Mouse (Mus musculus): ENCODE results near the gene Polr1c.

Gene Polr1c

DNA sequence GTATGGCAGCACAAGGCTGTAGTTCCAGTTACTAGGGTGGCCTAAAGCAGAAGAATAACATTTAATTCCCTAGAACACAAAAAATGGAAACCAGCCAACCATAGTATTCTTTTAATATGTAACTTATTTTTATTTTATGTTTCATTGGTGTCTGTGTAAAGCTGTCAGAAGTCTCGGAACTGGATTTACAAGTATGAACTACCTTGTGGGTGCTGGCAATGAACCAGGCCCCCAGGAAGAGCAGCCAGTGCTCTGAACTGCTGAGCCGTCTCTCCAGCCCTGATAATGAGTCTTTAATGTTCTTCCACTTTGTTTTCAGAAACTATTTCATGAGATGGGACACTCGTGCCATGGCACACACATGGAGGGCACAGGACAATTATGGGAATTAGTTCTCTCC, 37.3 kb downstream of the Polr1c start:
- no peak for DNase-seq (ENCODE audit: low read depth, low spot score)

DNA sequence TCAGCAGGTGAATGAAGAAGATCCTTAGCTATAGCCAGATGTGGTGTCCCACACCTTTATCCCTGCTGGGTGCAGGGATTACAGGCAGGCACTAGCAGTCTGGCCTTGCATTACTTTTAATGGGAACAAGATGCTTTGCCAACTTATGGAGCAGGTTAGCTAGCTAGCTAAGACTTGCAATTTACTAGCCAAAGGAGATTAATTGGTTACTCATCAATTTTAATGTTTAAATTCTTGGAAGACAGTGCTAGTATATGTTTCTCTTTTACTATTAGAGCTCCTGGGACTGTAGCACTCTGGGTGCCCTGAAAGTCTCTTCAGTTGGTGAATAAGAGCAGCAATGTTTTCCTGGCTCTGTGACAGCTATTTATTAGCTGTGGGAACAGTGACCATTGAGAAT, 41.2 kb downstream of the Polr1c start:
- DNase-seq (ENCODE audit: low read depth, low spot score): no peak

DNA sequence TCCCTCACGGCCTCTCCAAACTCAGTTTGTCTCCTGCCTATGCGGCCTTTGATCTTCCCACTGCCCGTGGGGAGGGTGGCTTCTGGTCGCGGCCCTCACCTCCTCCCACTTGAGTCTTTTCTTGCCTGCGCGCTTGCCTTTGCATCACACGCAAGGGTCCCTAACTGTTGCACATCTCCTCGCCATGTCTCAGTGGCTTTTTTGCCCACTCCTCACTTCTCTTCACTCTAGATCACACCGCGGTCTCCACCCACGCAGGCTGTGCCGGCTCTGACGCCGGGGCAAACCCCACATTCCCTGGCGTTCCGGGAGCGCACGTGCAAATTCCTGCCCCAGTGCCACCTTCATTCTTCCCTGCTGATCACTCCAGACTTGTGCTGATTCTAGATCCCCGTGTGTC, 44.8 kb downstream of the Polr1c start:
- DNase-seq (ENCODE audit: low read depth, low spot score): no peak

DNA sequence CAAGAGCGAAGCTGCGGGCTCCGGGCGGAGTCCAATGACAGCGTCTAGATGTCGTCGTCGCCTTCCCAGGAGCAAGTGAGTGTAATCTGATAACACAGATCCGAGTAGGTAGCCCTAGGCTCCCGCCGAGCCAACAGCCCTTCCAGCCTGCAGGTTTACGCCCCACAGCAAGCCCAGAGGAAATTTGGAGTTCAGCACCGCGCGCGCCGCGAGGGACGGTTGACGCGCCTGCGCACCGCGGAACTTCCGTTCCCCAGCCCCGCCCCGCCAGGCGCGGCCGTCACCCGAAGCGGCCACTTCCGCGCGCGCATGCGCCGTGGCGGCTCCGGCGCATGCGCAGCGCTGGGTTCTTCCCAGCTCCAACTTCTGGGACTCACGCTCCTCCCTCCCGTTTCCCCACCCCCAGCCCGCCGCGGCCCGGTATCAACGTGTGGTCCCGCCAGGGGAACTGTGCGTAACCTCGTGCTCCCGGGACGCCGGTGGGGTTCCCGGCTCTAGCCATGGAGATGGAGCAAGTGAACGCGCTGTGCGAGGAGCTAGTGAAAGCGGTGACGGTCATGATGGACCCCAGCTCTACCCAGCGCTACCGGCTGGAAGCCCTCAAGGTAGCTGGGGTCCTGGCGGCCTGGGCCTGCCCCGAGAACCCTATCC, 45.3 kb downstream of the Polr1c start, which contains the start of the genes Polh and Xpo5:
Polh (minus strand) TSS at position 225 of the 651 bp plus-strand sequence.
Xpo5 (plus strand) TSS at position 362 of the 651 bp plus-strand sequence.
- peak; percentile 93 for DNase-seq (ENCODE audit: low read depth, low spot score)

DNA sequence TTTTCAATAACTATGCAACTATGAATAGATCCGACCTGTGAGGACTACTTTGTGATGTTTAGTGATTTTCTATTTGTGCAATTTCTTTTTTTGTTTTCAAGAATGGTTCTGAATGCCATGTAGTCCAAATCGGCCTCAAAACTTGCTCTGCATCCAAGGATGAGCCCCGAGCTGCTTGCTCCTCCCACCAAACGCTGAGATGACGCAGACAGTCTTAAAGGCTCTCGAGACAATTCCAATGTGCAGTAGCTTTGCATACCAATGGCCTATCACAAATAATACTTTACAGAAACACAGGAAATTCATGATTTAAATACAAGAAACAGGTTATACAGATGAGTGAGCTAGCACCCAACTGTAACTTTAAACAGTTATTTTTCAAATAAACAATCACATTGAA, 46.7 kb downstream of the Polr1c start:
- no peak for DNase-seq (ENCODE audit: low read depth, low spot score)
